Mouse (Mus musculus): Measurements from ENCODE around the gene Zmym4. TPM values are rescaled to one million over a fixed set of nuclear protein-coding genes. Genes with fewer than 3 reads are reported as not detected.

Gene Zmym4
- 7.3 and 9.6 TPM in 2 replicates for polyA plus RNA-seq (2015; fragmentation: Nextera tagmentation; extraction: Ambion mirVana)

DNA sequence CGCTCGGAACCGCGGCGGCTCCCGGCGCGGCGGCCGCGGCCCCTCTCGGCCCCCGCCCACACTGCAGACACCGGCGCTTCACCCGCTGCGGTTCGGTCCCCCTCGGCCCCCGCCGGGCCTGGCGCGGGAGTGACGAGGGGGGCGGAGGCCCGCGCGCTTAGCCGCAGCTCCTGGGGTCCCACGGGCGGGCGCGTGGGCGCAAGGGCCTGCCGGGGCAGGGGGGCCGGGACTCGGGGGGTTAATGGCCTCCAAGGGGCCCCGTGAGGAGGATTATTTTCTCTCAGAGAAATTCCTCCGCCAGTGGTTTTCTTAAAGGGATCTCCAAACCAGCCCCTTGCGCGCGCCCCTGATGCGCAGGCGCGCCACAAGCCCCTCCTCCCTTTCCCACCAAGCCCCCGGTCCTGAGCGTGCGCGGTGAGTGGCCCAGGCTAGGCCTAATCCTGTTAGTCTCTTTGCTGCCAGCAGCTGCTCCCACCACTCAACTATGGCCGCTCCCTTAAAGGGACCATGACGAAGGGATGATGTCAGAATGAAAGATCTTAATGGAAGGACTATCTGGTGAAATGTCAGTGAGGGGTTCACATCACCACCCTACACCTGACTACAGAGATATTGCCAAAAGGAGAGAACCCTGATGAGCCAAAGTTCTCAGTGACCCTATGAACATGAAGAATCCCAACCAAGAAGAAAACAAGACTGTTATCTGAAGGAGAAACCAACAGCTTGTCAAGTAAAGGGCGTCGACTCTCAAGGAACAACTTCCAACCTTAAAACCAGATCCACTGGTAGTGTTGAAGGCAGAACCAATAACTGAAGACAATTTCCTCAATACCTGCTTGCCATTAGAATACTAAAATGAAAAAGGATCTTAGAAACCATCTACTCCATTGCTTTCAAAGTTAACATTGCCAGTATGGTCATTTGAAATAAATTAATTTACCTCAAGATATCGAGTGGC is at the start of gene Zmym4:
Gene Zmym4 (minus strand): TSS at position 272 of the 958 bp plus-strand sequence.

Other genes starting within 250 kb of the Zmym4 start
- gene Tfap2e, start 231.9 kb downstream of the Zmym4 start, polyA plus RNA-seq (2015; fragmentation: Nextera tagmentation; extraction: Ambion mirVana), result 0.12 TPM in 1 of 2 replicates, not detected in the other
- gene Ncdn, start 214.7 kb downstream of the Zmym4 start, polyA plus RNA-seq (2015; fragmentation: Nextera tagmentation; extraction: Ambion mirVana), result 12.9 and 13.3 TPM in 2 replicates
- 13.8 and 16.0 TPM in 2 replicates for gene AU040320, start 214.6 kb downstream of the Zmym4 start, polyA plus RNA-seq (2015; fragmentation: Nextera tagmentation; extraction: Ambion mirVana)
- 31.4 and 35.8 TPM in 2 replicates for gene Sfpq, start 53.2 kb upstream of the Zmym4 start, polyA plus RNA-seq (2015; fragmentation: Nextera tagmentation; extraction: Ambion mirVana)
- gene Zmym1, start 93.0 kb upstream of the Zmym4 start, polyA plus RNA-seq (2015; fragmentation: Nextera tagmentation; extraction: Ambion mirVana), result 4.6 and 7.0 TPM in 2 replicates
- 6.1 and 8.1 TPM in 2 replicates for gene Zmym6, start 109.2 kb upstream of the Zmym4 start, polyA plus RNA-seq (2015; fragmentation: Nextera tagmentation; extraction: Ambion mirVana)
- 5.4 and 8.1 TPM in 2 replicates for gene Tmem35b, start 155.6 kb upstream of the Zmym4 start, polyA plus RNA-seq (2015; fragmentation: Nextera tagmentation; extraction: Ambion mirVana)
- gene Dlgap3, start 201.1 kb upstream of the Zmym4 start, polyA plus RNA-seq (2015; fragmentation: Nextera tagmentation; extraction: Ambion mirVana), result 0.29 and 0.40 TPM in 2 replicates

Measured in skeletal muscle tissue, postnatal 0 days (tissue).